Mouse (Mus musculus) embryonic fibroblast, embryonic 13.5 days (primary cell): ENCODE results near the gene Atrn.

Experiments
- CTCF ChIP-seq: IDR thresholded peaks from 2 replicates; pipeline ENCODE4 v1.5.1; 2011; ENCODE audit warnings: mild to moderate bottlenecking, control low read depth, low read length, moderate library complexity, borderline replicate concordance; ENCODE audit not compliant: insufficient read depth
- POLR2A ChIP-seq: IDR thresholded peaks from 2 replicates; pipeline ENCODE4 v1.6.1; 2011; ENCODE audit warnings: low read depth, mild to moderate bottlenecking, control low read depth, low read length, moderate library complexity

GRCm38 (mm10) chr2:131036343-131036742 lies 130.0 kb downstream of the Atrn start:
- TF ChIP-seq POLR2A (no peak), CTCF (no peak)
